In genomic region chr9:67771293-67771692, GRCm38 (mm10) we compare ENCODE assay signal across 23 mouse cellular contexts. TPM values are rescaled to one million over a fixed set of nuclear protein-coding genes. Genes with fewer than 3 reads are reported as not detected.
A peak's percentile ranks its signal among the peaks of the same experiment; 100 is the strongest.
DNase-seq lines count a peak whose midpoint lies in the region; ATAC-seq and TF ChIP-seq lines count a peak whose summit lies in the region.
"Had no signal": no experiment of that assay in that cellular context is flagged by ENCODE, and none has a peak within 500 bp of the region (broad histone marks: within the 10 kb centered on the region; RNA-seq: fewer than 3 reads in every experiment).

No protein-coding gene starts in this region.

- H3K27me3 ChIP-seq in heart, embryonic 13.5 days (replicated peaks), result peaks cover 3% of the 10 kb centered on the region
- H3K27me3 ChIP-seq in heart, adult 2 months (ENCODE audit: control insufficient read depth, insufficient read depth, low read length), result no peaks in the 10 kb centered on the region
- H3K27me3 ChIP-seq in lung, embryonic 15.5 days, result no peaks in the 10 kb centered on the region
- H3K27me3 ChIP-seq in lung, postnatal 0 days (replicated peaks; ENCODE audit: insufficient read depth, low read length), result no peaks in the 10 kb centered on the region
- H3K27me3 ChIP-seq in stomach, embryonic 14.5 days (ENCODE audit: control insufficient read depth, insufficient read depth, low read length), result no peaks in the 10 kb centered on the region
- H3K27me3 ChIP-seq: CH12.LX; embryonic facial prominence, embryonic 13.5 days; forebrain, embryonic 12.5 days; heart, embryonic 15.5 days had no signal

- no peaks in the 10 kb centered on the region for H3K9me3 ChIP-seq in heart, embryonic 13.5 days
- no peaks in the 10 kb centered on the region for H3K9me3 ChIP-seq in lung, embryonic 15.5 days
- H3K9me3 ChIP-seq in lung, postnatal 0 days (ENCODE audit: low read length), result no peaks in the 10 kb centered on the region
- H3K9me3 ChIP-seq in stomach, embryonic 14.5 days (ENCODE audit: control insufficient read depth, low read depth, low read length), result peaks cover 3% of the 10 kb centered on the region; the same call in 1 of the 2 replicates
- H3K9me3 ChIP-seq: forebrain, embryonic 12.5 days; heart, embryonic 15.5 days; hindbrain, embryonic 10.5 days had no signal

- intact Hi-C loops in heart, adult 2 months (cut with DNase I), result no loop called here
- intact Hi-C loops in left cerebral cortex, postnatal 36 days (cut with DNase I), result no loop called here

- H3K79me2 ChIP-seq in heart, adult 2 months (replicated peaks; ENCODE audit: control insufficient read depth, insufficient read depth, low read length), result no peaks in the 10 kb centered on the region

- TF ChIP-seq CTCF in heart, adult 2 months (IDR thresholded peaks at IDR 0.05), result no peak
- no peak for TF ChIP-seq CTCF in lung, postnatal 0 days (IDR thresholded peaks at IDR 0.05)

- peaks cover 37% of the 10 kb centered on the region for H3K4me1 ChIP-seq in heart, embryonic 13.5 days
- peaks cover 1% of the 10 kb centered on the region; the same call in 1 of the 2 replicates for H3K4me1 ChIP-seq in heart, adult 2 months (ENCODE audit: control insufficient read depth, insufficient read depth, low read length)
- H3K4me1 ChIP-seq in lung, embryonic 15.5 days, result 0 out of 2 replicates have a peak, but pooled peaks cover 11% of the 10 kb centered on the region
- H3K4me1 ChIP-seq in lung, postnatal 0 days (ENCODE audit: insufficient read depth, low read depth, low read length), result no peaks in the 10 kb centered on the region
- H3K4me1 ChIP-seq in stomach, embryonic 14.5 days (ENCODE audit: control insufficient read depth, insufficient read depth, low read length), result no peaks in the 10 kb centered on the region
- H3K4me1 ChIP-seq: embryonic facial prominence, embryonic 13.5 days had no signal

- no peaks in the 10 kb centered on the region for H3K36me3 ChIP-seq in heart, embryonic 13.5 days
- H3K36me3 ChIP-seq in heart, adult 2 months (ENCODE audit: control insufficient read depth, insufficient read depth, low read length), result peaks cover 3% of the 10 kb centered on the region; the same call in 1 of the 2 replicates
- no peaks in the 10 kb centered on the region for H3K36me3 ChIP-seq in lung, embryonic 15.5 days
- H3K36me3 ChIP-seq in lung, postnatal 0 days (ENCODE audit: insufficient read depth, low read length), result no peaks in the 10 kb centered on the region
- H3K36me3 ChIP-seq in stomach, embryonic 14.5 days (ENCODE audit: control insufficient read depth, insufficient read depth, low read length), result no peaks in the 10 kb centered on the region
- H3K36me3 ChIP-seq: embryonic facial prominence, embryonic 13.5 days; forebrain, embryonic 12.5 days; heart, embryonic 15.5 days; hindbrain, embryonic 10.5 days had no signal

- no peak overlapping the region for H3K4me3 ChIP-seq in heart, embryonic 13.5 days
- no peak overlapping the region for H3K4me3 ChIP-seq in heart, adult 2 months
- no peak overlapping the region for H3K4me3 ChIP-seq in lung, embryonic 15.5 days
- no peak overlapping the region for H3K4me3 ChIP-seq in lung, postnatal 0 days (ENCODE audit: low read depth, low read length)
- no peak overlapping the region for H3K4me3 ChIP-seq in stomach, embryonic 14.5 days (ENCODE audit: low read depth, low read length)
- H3K4me3 ChIP-seq: embryonic facial prominence, embryonic 13.5 days; forebrain, embryonic 12.5 days; heart, embryonic 15.5 days; hindbrain, embryonic 10.5 days had no signal

- no peak for TF ChIP-seq POLR2A in heart, adult 2 months (IDR thresholded peaks at IDR 0.05; ENCODE audit: insufficient read depth, low read depth, low read length)

- H3K27ac ChIP-seq in heart, embryonic 13.5 days (replicated peaks), result peak overlapping the region; percentile 12; the same call in 1 of the 2 replicates
- no peak overlapping the region for H3K27ac ChIP-seq in heart, adult 2 months
- peak overlapping the region; percentile 71 for H3K27ac ChIP-seq in lung, embryonic 15.5 days
- H3K27ac ChIP-seq in lung, postnatal 0 days (ENCODE audit: low read length), result peak overlapping the region; percentile 64
- no peak overlapping the region for H3K27ac ChIP-seq in stomach, embryonic 14.5 days (ENCODE audit: low read length)
- H3K27ac ChIP-seq: embryonic facial prominence, embryonic 13.5 days; forebrain, embryonic 12.5 days; heart, embryonic 15.5 days; hindbrain, embryonic 10.5 days; hindbrain, embryonic 14.5 days had no signal

- no peak for ATAC-seq in heart, embryonic 13.5 days (ENCODE audit: extremely low read depth, insufficient number of reproducible peaks, low FRiP score, low TSS enrichment)
- ATAC-seq in lung, embryonic 15.5 days (ENCODE audit: borderline replicate concordance, extremely low read depth, low FRiP score, low TSS enrichment), result peak; percentile 70; the same call in 1 of the 2 replicates
- ATAC-seq in lung, postnatal 0 days, result peak; percentile 61
- peak; percentile 78; the same call in 1 of the 2 replicates for ATAC-seq in stomach, embryonic 14.5 days (ENCODE audit: insufficient number of reproducible peaks, insufficient read depth, low FRiP score, low read depth)
- ATAC-seq: activated CD4-positive, CD25-positive, alpha-beta regulatory T cell, adult 4 months; forebrain, embryonic 16.5 days; Patski had no signal

- no peak for DNase-seq in heart, adult 2 months
- peak; percentile 84 for DNase-seq in lung, postnatal 0 days (ENCODE audit: low spot score)
- no peak for DNase-seq in cerebellum, adult 9-11 months
- DNase-seq in layer of hippocampus, postnatal 25 days (ENCODE audit: extremely low spot score in 1 of 2, low spot score in 1 of 2), result no peak
- no peak for DNase-seq in left cerebral cortex, postnatal 36 days (ENCODE audit: low spot score in 2 of 2)
- DNase-seq: adrenal gland, postnatal 25 days; cerebellum, adult 2 months; cerebellum, postnatal 14 days; gastrocnemius, postnatal 10 days; heart, postnatal 14 days had no signal

- no peak overlapping the region for H3K9ac ChIP-seq in heart, embryonic 13.5 days
- H3K9ac ChIP-seq in heart, adult 2 months (ENCODE audit: low read depth, low read length), result no peak overlapping the region
- no peak overlapping the region for H3K9ac ChIP-seq in lung, embryonic 15.5 days
- H3K9ac ChIP-seq in lung, postnatal 0 days (replicated peaks; ENCODE audit: low read depth), result no peak overlapping the region
- H3K9ac ChIP-seq in stomach, embryonic 14.5 days (replicated peaks; ENCODE audit: low read depth, low read length), result no peak overlapping the region
- H3K9ac ChIP-seq: embryonic facial prominence, embryonic 13.5 days; forebrain, embryonic 12.5 days; heart, embryonic 15.5 days; hindbrain, embryonic 14.5 days had no signal

- H3K4me2 ChIP-seq in heart, embryonic 13.5 days, result no peak overlapping the region
- no peak overlapping the region for H3K4me2 ChIP-seq in lung, embryonic 15.5 days
- no peak overlapping the region for H3K4me2 ChIP-seq in lung, postnatal 0 days (replicated peaks; ENCODE audit: low read depth, low read length)
- no peak overlapping the region for H3K4me2 ChIP-seq in stomach, embryonic 14.5 days (replicated peaks; ENCODE audit: low read depth, low read length)
- H3K4me2 ChIP-seq: embryonic facial prominence, embryonic 13.5 days; forebrain, embryonic 12.5 days; heart, embryonic 15.5 days; hindbrain, embryonic 14.5 days had no signal

- WGBS in heart, embryonic 13.5 days, result 12% methylated on average over 7 of the region's 7 CpGs
- WGBS in heart, adult 2 months, result 20% methylated on average over 7 of the region's 7 CpGs
- 13% methylated on average over 7 of the region's 7 CpGs for WGBS in lung, embryonic 15.5 days
- WGBS in lung, postnatal 0 days, result 11% methylated on average over 7 of the region's 7 CpGs
- 33% methylated on average over 7 of the region's 7 CpGs for WGBS in stomach, embryonic 14.5 days

- no peak for TF ChIP-seq EP300 in heart, adult 2 months (IDR thresholded peaks at IDR 0.05; ENCODE audit: insufficient read depth, low read depth, low read length)
- TF ChIP-seq EP300 in lung, postnatal 0 days (IDR thresholded peaks at IDR 0.05), result peak; percentile 46; the same call in 1 of the 2 replicates

RNA-seq across cellular contexts. Expression of gene C2cd4b, which starts 12.1 kb away (rescaled TPM):
- polyA plus RNA-seq in heart, embryonic 13.5 days (2015; fragmentation: Nextera tagmentation; extraction: Ambion mirVana), result 0.71 and 1.1 TPM in 2 replicates
- 1 to 10 TPM in 1 of 2 experiments, under 1 TPM in 1; 0.73 to 1.5 TPM for total RNA-seq in heart, adult 2 months (2021)
- polyA plus RNA-seq in heart, adult 2 months (2012; rRNA removed), result 0.53 and 1.0 TPM in 2 replicates
- 0.95 and 1.6 TPM in 2 replicates for polyA plus RNA-seq in lung, embryonic 15.5 days (2015; fragmentation: Nextera tagmentation; extraction: Ambion mirVana)
- 7.7 and 8.8 TPM in 2 replicates for polyA plus RNA-seq in lung, postnatal 0 days (2015; fragmentation: Nextera tagmentation; extraction: Ambion mirVana)
- 0.42 and 0.48 TPM in 2 replicates for polyA plus RNA-seq in stomach, embryonic 14.5 days (2014; fragmentation: Nextera tagmentation; extraction: Ambion mirVana)
- total RNA-seq in layer of hippocampus, postnatal 25 days (2021), result 10 to 100 TPM in 1 of 2 experiments, 1 to 10 TPM in 1; 7.9 to 10.0 TPM
- total RNA-seq in left cerebral cortex, postnatal 36 days (2021), result 1 to 10 TPM; 2.3 to 4.0 TPM
- total RNA-seq: CH12.LX; common myeloid progenitor, adult 5-6 weeks had no signal
- polyA plus RNA-seq: activated CD4-positive, CD25-positive, alpha-beta regulatory T cell, adult 4 months had no signal

Comparison
In these comparisons a context has a peak if more than half of its experiments do, and no peak if none do; other contexts are left out.
1. H3K27ac ChIP-seq: peak in heart, embryonic 13.5 days (single experiment), lung, embryonic 15.5 days (single experiment) and lung, postnatal 0 days (single experiment); none in heart, adult 2 months (single experiment) and stomach, embryonic 14.5 days (single experiment).